Mouse (Mus musculus): ENCODE measurements at regions not wholly inside any gene's neighbourhood (a gene's known extent, or its start where the extent isn't known, plus 50 kb on each side); places are given as distances from the start of the nearest gene placed in this dataset.
A peak's percentile ranks its signal among the peaks of the same experiment; 100 is the strongest.

DNA sequence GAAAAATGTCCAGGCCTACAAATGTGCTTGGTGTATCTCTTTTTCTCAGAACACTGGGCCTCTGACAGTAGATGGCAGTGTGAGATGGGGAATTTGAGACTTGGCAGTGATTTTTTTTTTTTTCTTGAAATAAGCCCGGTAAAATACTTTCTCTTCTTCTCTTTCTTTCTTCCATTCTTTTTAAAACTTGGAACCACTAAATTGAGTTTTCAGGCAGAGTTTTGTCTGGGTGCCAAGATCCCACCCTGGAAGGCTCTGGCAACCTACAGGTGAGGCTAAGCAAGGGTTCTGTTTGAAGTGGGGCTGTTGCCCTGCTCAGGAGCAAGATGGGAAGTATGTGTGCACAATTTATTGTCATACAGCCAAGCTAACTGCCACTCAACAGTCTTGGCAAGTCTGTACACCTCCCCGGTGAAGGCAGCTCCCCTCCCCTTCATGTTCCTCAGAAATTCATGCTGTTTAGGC, 223.1 kb upstream of the Slc35b3 start:
- no peak for DNase-seq (ENCODE audit: low read depth in 2 of 2, low spot score in 2 of 2)

DNA sequence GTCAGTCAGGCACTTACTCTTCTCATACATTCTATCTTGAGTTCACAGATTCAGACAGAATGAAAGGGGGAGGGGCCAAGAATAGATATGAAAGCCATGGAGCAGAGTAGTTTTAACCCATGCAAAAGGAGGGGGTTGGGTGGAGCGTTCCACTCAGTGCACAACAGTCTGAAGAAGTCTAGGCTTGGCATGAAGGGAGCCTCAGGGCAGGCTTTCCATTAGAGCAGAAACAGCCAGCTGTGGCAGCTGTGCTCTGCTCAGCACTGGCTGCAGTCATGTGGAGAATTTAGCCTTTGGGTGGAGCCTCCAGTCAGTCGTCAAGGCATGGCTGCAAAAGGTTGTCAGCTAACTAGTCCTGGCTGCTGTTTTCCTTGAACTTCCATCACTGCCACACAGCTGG, 201.3 kb upstream of the Slc35b3 start:
- DNase-seq (ENCODE audit: low read depth in 2 of 2, low spot score in 2 of 2) = no peak

DNA sequence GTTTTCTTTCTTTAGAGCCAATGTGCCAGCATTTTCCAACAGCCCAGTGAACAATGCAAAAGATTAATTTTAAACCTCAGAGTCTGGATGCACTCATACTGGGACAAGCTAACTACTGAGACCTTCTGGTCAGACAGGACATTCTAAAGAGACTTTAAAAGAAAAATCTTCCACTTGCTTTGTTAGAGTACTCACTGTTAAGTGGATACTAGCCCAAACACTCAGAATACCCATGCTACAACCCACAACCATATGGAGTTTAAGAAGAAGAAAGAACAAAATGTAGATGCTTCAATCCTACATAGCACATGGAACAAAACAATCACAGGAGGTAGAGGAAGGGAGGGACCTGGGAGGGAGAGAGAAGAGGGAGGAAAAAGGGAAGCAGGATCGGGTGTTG, 167.3 kb upstream of the Slc35b3 start:
- DNase-seq (ENCODE audit: low read depth in 2 of 2, low spot score in 2 of 2) = no peak

DNA sequence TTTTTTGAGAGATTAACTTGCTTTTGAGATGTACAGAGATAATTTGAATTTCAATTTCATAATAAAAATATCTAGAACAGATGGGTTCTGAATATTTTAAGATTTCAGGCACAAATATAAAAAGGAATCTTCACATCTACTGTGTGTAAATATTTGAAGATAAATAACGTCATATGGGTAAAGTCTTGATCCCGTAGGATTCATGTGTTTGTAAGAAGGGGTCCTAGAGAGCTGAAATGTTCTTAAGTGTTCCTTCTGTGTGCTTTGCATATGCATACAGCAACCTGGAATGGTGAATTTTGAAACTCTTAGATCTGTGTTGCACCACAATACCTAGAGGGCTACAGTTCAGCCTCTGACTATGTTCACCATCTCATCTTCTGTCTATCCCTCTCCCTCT, 131.4 kb upstream of the Slc35b3 start:
- no peak for DNase-seq (ENCODE audit: low read depth in 2 of 2, low spot score in 2 of 2)

DNA sequence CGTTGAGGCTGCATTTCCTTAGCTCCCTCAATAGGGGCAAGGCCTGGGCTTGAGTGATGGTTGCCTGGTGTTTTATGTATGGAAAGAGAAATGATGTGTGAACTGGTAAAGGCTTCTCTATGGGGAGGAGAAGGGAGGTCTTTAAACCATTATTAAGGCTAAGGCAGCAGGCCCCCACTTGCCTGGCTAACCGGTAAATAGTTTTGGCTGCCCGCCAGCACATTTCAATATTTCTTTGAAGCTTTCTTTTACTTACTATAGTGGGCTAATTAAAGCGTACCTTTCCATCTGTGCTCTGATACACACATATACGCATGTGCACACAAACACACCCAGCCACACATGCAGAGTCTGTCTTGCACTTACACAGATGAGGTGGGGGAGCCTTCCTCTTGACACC, 123.9 kb upstream of the Slc35b3 start:
- no peak for DNase-seq (ENCODE audit: low read depth in 2 of 2, low spot score in 2 of 2)

DNA sequence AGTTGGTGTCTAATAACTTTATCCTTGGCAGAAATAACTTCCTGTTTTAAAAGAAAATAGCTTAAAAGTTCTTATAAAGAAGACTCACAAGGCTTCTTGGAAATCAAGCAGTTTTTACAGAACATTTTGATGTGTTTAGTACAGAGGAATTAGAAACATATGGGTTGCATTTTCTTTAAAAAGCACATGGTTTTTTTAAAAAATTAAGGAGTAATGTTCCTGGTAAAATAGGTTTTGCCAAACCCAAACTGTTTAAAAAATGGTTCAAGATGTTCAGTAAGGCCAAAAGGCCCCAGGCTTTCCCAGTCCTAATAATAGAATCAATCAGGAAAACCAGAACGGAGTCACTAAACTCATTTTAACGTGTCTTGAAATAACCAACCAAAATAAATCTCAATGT, 113.5 kb upstream of the Slc35b3 start:
- no peak for DNase-seq (ENCODE audit: low read depth in 2 of 2, low spot score in 2 of 2)

DNA sequence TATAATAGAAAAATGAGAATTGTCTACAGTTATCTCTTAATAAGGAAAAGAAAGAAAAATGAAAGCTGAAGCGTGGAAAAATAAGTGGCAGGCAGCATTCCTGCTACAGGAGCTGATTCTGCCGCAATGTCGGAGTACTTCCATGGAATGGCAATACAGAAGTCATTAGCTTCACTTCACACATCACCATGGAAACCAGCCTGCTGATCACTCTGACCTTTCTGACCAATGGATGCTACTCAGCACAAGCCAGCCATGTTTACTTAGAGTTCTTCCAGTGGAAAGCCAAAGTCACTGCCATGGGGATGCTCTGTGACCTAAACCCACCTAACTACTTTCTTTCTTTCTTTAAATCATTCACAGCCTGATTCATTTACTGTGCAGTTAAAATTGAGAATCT, 71.6 kb upstream of the Slc35b3 start:
- no peak for DNase-seq (ENCODE audit: low read depth in 2 of 2, low spot score in 2 of 2)

DNA sequence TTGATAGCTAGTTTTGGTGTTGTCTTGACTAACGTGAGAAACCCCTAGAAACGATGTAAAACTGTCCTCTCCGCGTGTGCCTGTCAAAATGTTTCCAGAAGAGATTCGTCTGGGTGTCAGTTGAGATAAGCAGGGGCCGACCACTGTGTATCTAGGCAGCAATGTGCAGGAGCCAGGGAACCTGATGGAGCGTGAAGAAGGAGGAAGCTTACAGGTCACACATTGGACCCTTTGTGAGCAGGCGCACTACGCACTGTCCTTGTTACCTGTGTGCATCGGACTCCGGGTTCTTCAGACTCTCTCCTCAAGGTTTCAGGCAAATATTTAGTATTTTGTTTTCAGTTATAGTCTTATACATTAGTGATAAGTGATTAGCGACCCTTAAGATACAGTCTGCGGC, 59.5 kb upstream of the Slc35b3 start:
- no peak for DNase-seq (ENCODE audit: low read depth in 2 of 2, low spot score in 2 of 2)

DNA sequence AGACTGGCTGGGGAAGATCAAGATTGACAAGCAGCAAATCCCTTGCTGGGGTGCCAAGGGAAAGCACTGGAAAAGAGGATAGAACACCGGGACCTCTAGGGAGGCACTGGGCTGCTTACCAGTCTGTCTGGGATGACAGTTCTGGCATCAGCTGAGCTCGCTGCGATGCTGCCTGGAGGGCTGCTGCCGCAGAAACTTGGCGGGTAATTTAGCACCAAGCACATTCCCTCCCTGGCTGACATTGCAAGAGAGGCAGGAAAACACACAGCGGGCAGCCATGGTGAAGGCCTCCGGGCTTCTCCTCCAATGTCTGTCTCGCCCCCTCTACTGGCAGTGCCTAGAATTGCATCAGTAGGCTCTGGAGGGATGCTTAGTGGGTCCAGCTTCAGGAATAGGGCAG, 51.0 kb upstream of the Slc35b3 start:
- DNase-seq (ENCODE audit: low read depth in 2 of 2, low spot score in 2 of 2) = peak; percentile 32 to 54
